Mouse (Mus musculus): Measurements from ENCODE around the gene Pip5k1a.

DNA sequence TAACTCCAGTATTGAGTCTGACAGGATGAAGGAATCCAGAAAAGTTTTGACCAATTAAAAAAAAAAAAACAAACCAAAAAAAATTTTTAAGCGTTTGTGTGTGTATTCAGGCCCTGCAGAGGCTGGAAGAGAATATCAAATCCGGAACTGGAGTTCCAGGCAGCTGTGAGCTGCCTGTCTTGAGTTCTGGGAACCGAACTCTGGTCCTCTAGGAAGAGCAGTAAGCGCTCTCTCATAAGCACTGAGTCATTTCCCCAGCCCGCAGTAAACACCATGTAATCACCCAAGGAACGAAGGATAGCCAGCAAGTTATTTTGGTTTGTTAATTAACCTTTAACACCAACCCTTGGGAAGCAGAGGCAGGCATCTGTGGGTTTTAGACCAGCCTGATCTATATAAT is 63.5 kb downstream of the Pip5k1a start:
- TF ChIP-seq POLR2A (IDR thresholded peaks at IDR 0.05; ENCODE audit: borderline replicate concordance, extremely low read depth, low read depth, low read length) (no peak), CTCF (IDR thresholded peaks at IDR 0.05; ENCODE audit: insufficient read depth, low read length) (no peak)
